Mouse (Mus musculus) forebrain, embryonic 10.5 days (tissue): ENCODE results near the gene Vps11. TPM values are rescaled to one million over a fixed set of nuclear protein-coding genes. Genes with fewer than 3 reads are reported as not detected.
"Not testable (repeated sequence)": the region's sequence is repeated elsewhere in the genome, so short reads cannot be mapped to it uniquely, and the experiment has no call there.

Source experiments
- DNase-seq: peaks from one replicate; pipeline ENCODE4 v3.0.0-alpha.2; 2017; ENCODE audit warnings: low spot score; ENCODE audit errors: extremely low spot score
- H3K27ac ChIP-seq: fragments of 300-500 bp; sonication (generic); 2 replicates; pipeline ENCODE4 v1.5.1; 2016; ENCODE audit warnings: mild to moderate bottlenecking
- H3K27me3 ChIP-seq: fragments of 300-500 bp; sonication (generic); 2 replicates; pipeline ENCODE4 v1.6.1; 2016; ENCODE audit warnings: mild to moderate bottlenecking; ENCODE audit not compliant: poor library complexity, severe bottlenecking
- H3K36me3 ChIP-seq: fragments of 300-500 bp; sonication (generic); replicated peaks from 2 replicates; pipeline ENCODE4 v1.6.1; 2016; ENCODE audit warnings: mild to moderate bottlenecking, moderate library complexity
- H3K4me1 ChIP-seq: fragments of 300-500 bp; sonication (generic); 2 replicates; pipeline ENCODE4 v1.6.1; 2016
- H3K4me3 ChIP-seq: fragments of 300-500 bp; sonication (generic); 2 replicates; pipeline ENCODE4 v1.5.1; 2016; ENCODE audit warnings: mild to moderate bottlenecking, moderate library complexity
- H3K9me3 ChIP-seq: fragments of 300-500 bp; sonication (generic); 2 replicates; pipeline ENCODE4 v1.6.1; 2016; ENCODE audit warnings: mild to moderate bottlenecking, moderate library complexity
- WGBS: fragments of 180-500 bp; shearing (Covaris S2); methylation state at CpG from one replicate; pipeline ENCODE4 v1.1.7; 2016; 5-methylcytosine and 5-hydroxymethylcytosine counted together
- polyA plus RNA-seq: library from polyadenylated mRNA; unstranded; fragments of >200 nt; fragmentation: Nextera tagmentation; extraction: Ambion mirVana; gene quantifications from 2 replicates; pipeline ENCODE4 v1.2.1, GENCODE M21; 2016

Gene Vps11
- polyA plus RNA-seq, 1 experiment from 2014 or later = 32.3 TPM

DNA sequence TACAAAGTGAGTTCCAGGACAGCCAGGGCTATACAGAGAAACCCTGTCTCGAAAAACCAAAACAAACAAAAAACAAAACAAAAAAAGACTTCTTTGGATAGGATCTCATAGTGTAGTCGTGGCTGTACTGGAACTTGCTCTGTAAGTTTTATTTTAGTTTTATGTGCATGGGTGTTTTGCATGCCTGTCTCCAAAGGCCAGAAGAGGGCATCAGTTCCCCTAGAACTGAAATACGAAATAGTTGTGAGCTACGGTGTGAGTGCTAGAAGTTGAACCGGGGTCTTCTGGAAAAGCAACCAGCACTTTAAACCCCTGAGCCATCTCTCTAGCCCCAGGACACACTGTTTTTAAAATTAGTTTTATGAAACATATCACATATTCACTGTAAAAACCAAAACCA lies 22.9 kb downstream of the Vps11 start:
- H3K9me3 ChIP-seq = peaks cover 4% of the 10 kb centered on the region
- H3K27ac ChIP-seq = no peak overlapping the region
- peaks cover 65% of the 10 kb centered on the region for H3K36me3 ChIP-seq
- no peak overlapping the region for H3K4me3 ChIP-seq
- DNase-seq = no peak
- peaks cover 36% of the 10 kb centered on the region for H3K4me1 ChIP-seq
- H3K27me3 ChIP-seq = no peaks in the 10 kb centered on the region
- 88% methylated on average over 5 of the region's 5 CpGs for WGBS

DNA sequence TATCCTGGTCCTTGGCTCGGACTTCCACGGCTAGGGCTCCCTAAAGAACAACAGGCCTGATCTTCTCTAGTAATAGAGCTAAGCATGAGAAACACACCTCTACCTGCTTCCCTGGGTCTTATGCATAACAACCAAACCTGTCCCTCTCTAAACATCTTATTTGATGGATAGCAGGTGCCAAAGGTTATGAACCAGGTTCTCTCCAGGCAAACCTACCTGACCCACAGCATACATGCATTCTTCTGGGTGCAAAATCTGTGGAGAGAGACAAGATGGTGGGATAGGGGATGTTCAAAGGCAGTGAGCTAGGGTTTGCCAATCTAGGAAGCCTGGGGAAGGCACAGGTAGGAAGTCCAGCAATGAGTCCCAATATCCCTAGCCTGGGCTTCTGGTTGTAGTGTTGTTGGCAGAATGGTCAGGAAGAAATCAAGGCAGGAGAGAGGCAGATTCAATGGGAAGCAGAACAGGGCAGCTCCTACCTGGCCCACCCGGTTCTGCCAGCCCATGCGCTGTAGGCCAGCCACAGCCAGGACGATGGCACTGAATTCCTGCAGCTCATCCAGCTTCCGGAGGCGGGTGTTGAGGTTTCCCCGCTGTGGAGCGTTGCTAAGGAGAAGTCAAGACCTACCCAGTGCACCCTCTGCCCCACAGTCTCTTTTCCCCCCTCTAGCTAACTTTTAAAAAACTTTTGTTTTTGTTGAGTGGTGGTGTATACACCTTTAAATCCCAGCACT lies 23.9 kb downstream of the Vps11 start:
- Histone ChIP-seq H3K36me3 (peaks cover 75% of the 10 kb centered on the region), H3K4me3 (peak overlapping the region; percentile 94), H3K27ac (peak overlapping the region; percentile 40; the same call in 1 of the 2 replicates), H3K4me1 (peaks cover 26% of the 10 kb centered on the region), H3K9me3 (peaks cover 14% of the 10 kb centered on the region), H3K27me3 (no peaks in the 10 kb centered on the region)
- peak; percentile 36 for DNase-seq
- WGBS = 71% methylated on average over 9 of the region's 9 CpGs

DNA sequence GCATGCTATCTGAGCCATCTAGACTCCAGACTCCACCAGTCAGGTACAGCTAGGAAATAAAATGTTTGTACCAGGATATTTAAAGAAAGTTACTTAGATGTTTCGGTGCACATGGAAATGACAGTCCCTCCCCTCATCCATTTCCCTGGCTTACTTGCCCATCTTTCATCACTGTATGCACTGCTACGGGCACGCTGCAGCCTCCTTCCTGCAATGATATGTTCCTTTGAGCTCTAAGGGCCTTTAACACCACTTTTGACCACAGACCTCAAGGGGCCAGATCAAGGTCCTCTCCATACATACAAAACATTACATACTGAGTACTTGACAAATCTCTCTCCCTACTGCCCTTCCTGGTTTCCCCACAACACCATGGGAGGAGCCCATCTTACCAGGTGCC lies 24.5 kb downstream of the Vps11 start:
- H3K4me1 ChIP-seq = peaks cover 20% of the 10 kb centered on the region
- H3K36me3 ChIP-seq = peaks cover 78% of the 10 kb centered on the region
- H3K27me3 ChIP-seq = no peaks in the 10 kb centered on the region
- WGBS = 84% methylated on average over 3 of the region's 3 CpGs
- DNase-seq = no peak
- H3K27ac ChIP-seq = peak overlapping the region; percentile 97
- H3K4me3 ChIP-seq = peak overlapping the region; percentile 94
- peaks cover 16% of the 10 kb centered on the region for H3K9me3 ChIP-seq

DNA sequence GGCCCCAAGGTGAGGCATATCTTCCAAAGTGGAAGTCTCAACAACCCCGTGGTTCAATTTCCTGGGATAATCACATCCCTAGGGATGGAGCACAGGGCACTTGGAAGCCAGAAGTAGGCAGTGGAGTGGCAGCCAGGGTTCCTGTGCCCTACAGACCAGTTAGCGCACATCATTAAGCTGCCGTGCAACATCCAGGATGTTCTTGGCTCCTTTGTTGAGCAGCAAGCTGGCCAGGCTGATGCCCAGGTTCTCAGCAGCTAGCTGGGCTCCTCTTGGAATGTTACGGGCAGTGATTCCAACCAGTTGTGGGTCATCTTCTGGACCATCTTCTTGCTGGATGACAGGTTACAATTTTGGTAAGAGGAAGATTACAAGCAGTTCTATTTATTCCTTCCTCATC lies 25.0 kb downstream of the Vps11 start:
- peaks cover 79% of the 10 kb centered on the region for H3K36me3 ChIP-seq
- not testable (repeated sequence) for DNase-seq

DNA sequence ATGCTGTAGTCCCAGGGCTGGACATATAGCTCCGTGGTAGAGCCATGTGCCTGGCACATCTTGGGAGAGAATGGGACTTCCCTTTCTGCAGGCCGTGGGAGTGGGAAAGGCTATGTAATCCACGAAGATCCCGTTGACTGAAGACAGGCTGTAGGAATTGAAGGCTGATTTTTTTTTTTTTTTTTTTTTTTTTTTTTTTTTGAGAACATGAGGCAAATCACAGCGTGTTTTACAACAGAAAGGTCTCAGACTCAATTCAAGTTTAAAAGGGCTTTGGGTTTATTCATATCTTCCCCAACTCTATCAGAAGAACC lies 25.4 kb downstream of the Vps11 start:
- WGBS = 4% methylated on average over 5 of the region's 5 CpGs
- no peaks in the 10 kb centered on the region for H3K27me3 ChIP-seq
- peak overlapping the region; percentile 94 for H3K4me3 ChIP-seq
- DNase-seq = no peak
- H3K27ac ChIP-seq = peak overlapping the region; percentile 97
- H3K4me1 ChIP-seq = peaks cover 15% of the 10 kb centered on the region
- peaks cover 16% of the 10 kb centered on the region for H3K9me3 ChIP-seq
- H3K36me3 ChIP-seq = peaks cover 79% of the 10 kb centered on the region

More for the DNA sequence above, 25.0 kb downstream of the Vps11 start:
- peaks cover 16% of the 10 kb centered on the region for H3K9me3 ChIP-seq
- H3K27ac ChIP-seq = peak overlapping the region; percentile 97
- peaks cover 16% of the 10 kb centered on the region for H3K4me1 ChIP-seq
- WGBS = 45% methylated on average over 4 of the region's 4 CpGs
- H3K4me3 ChIP-seq = peak overlapping the region; percentile 94
- H3K27me3 ChIP-seq = not testable (repeated sequence)

DNA sequence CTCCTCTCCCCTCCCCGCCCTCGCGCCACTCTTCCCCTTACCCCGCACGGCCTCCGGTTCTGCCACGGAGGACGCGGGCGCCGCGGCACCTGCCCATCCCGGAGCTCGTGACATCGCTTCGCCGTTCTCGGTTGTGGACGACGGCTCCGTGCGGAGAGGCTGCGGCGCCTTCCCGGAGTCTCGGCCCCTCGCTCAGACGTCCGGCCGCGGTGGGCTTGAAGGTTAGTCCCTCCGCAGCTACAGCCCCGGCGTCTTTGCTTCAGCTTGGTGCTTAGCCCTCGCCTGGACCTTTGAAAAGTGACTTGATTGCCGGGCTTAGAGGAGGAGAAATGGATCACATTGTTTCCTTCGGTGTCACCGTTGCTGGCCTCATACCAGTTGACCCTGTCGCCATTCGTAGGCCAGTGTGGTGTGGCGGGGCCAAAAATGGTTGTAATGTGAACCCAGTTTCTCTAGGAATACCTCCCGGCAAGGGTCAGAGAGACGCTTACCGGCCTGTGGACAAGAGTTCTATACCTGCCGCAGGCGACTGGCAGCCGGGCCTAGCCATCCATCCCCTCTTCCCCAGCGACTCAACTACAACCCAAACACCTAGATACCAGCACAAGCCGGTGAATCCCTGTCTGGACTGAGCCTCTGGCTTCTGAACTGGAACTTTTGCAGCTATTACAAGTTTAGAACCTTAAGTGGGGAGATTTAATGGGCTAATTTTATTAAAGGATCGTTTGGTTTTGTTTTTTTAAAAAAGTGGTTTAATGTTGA lies 26.0 kb downstream of the Vps11 start:
- Histone ChIP-seq H3K9me3 (peaks cover 16% of the 10 kb centered on the region), H3K4me1 (peaks cover 15% of the 10 kb centered on the region), H3K27ac (peak overlapping the region; percentile 97), H3K27me3 (no peaks in the 10 kb centered on the region), H3K36me3 (peaks cover 79% of the 10 kb centered on the region), H3K4me3 (peak overlapping the region; percentile 94)
- WGBS = under 1% methylated on average over 50 of the region's 50 CpGs
- DNase-seq = peak; percentile 52

DNA sequence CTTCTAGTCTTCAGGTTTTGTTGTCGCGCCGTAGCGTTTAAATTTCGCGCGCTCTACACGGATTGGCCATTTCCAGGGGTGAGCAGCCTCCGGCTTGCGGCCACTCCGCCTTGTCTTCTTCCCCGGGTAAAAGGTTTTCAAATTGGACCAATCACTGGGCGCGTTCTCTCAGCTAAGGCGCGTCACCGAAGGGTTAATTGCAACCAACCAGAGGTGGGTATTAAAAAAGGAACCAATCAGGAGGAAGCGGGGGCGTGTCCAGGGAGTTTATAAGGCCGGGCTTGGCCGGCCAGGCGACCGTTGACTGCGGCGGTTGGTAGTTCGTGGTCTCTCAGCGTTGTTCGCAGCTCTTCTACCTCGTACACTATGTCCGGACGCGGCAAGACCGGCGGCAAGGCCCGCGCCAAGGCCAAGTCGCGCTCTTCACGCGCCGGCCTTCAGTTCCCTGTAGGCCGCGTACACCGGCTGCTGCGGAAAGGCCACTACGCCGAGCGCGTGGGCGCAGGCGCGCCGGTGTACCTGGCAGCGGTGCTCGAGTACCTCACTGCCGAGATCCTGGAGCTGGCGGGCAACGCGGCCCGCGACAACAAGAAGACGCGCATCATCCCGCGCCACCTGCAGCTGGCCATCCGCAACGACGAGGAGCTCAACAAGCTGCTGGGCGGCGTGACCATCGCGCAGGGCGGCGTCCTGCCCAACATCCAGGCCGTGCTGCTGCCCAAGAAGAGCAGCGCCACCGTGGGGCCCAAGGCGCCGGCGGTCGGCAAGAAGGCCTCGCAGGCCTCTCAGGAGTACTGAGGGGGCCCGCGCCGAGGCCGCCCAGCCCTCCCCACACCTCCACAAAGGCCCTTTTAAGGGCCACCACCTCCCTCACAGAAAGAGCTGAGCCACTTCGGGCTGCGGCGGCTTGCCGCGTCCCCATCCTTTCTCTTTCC lies 26.8 kb downstream of the Vps11 start, which contains the start of gene H2afx:
TSS of gene H2afx (plus strand) at position 299 of the 935 bp plus-strand sequence.
- under 1% methylated on average over 91 of the region's 91 CpGs for WGBS
- Histone ChIP-seq H3K27ac (peak within 1 kb of the TSS; percentile 97), H3K36me3 (peaks cover 80% of the 10 kb centered on the region), H3K27me3 (no peaks in the 10 kb centered on the region), H3K9me3 (peaks cover 16% of the 10 kb centered on the region), H3K4me3 (peak within 1 kb of the TSS; percentile 94), H3K4me1 (peaks cover 15% of the 10 kb centered on the region)
- peak; percentile 99 for DNase-seq

DNA sequence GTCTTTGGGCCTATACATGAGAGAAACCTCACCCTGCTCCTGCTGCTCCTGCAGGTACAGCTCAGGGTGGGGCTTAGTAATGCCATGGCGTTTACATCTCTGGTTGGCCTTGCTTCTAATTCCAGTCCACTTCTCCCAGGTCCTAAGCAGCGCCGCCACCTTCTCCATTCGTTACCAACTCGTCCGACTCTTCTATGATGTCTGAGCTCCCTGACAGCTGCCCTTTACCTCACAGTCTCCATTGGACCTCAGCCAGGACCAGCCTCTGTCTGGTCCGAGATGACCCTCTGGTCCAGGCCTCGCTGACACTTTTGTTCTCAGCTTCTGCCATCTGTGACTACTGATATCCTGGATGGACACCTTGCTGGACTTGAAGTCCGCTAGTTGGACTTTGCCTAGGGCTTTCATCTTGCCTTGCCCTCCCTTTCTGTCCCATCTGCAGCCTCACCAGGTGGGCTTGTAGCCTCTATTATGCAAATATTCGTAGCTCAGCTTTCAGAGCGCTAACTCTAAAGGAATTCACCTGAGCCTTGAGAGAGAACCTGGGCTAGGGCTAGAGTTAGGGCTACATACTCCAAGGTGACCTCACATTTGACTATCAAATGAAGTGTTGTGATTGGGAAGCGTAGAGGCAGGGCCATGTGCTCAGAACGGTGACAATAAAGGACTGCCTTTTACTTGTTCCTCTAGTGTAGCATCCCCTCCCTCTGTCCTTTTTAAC lies 28.4 kb downstream of the Vps11 start:
- no peak for DNase-seq
- Histone ChIP-seq H3K4me3 (peak overlapping the region; percentile 94; the same call in 1 of the 2 replicates), H3K27me3 (no peaks in the 10 kb centered on the region), H3K27ac (peak overlapping the region; percentile 97; the same call in 1 of the 2 replicates), H3K9me3 (peaks cover 16% of the 10 kb centered on the region), H3K36me3 (peaks cover 81% of the 10 kb centered on the region), H3K4me1 (peaks cover 19% of the 10 kb centered on the region)
- WGBS = 95% methylated on average over 13 of the region's 13 CpGs

DNA sequence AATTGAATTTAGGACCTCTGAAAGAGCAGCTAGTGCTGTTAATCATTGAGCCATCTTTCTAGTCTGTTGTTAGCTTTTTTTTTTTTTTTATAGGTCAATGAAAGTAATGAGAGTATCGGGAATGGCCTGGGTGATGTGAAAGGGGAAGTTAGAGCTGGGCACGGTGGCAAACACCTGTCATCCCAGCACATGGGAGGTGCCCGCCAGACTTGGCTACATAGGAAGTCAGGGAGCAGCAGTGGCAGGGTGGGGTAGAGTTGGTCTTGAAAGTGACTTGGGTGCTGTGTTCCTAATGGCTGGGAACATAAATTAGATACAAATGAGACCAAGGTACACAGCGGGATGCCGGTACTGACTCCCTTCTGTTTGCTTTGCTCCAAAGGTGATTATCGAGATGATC lies 30.7 kb downstream of the Vps11 start:
- no peak for DNase-seq
- H3K36me3 ChIP-seq = peaks cover 65% of the 10 kb centered on the region
- no peak overlapping the region for H3K27ac ChIP-seq
- no peaks in the 10 kb centered on the region for H3K27me3 ChIP-seq
- no peak overlapping the region for H3K4me3 ChIP-seq
- peaks cover 16% of the 10 kb centered on the region for H3K9me3 ChIP-seq
- H3K4me1 ChIP-seq = peaks cover 19% of the 10 kb centered on the region
- 95% methylated on average over 6 of the region's 6 CpGs for WGBS

DNA sequence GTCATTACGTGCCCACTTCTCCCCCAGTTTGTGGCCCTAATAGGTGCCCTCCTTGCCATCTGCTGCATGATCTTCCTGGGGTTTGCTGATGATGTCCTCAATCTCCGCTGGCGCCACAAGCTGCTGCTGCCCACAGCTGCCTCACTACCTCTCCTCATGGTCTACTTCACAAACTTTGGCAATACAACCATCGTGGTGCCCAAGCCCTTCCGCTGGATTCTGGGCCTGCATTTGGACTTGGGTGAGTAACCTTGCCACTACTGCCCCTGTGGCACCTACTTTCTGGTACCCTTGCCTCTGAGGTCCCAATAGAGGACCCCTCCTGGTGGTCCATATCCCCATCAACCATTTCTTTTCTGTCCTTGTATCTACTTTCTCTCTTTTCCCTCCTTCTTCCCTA lies 33.5 kb downstream of the Vps11 start:
- H3K36me3 ChIP-seq = peaks cover 52% of the 10 kb centered on the region
- H3K9me3 ChIP-seq = peaks cover 5% of the 10 kb centered on the region; the same call in 1 of the 2 replicates
- H3K4me1 ChIP-seq = peaks cover 28% of the 10 kb centered on the region
- H3K4me3 ChIP-seq = peak overlapping the region; percentile 74
- no peaks in the 10 kb centered on the region for H3K27me3 ChIP-seq
- H3K27ac ChIP-seq = peak overlapping the region; percentile 96; the same call in 1 of the 2 replicates
- no peak for DNase-seq
- 88% methylated on average over 5 of the region's 5 CpGs for WGBS

DNA sequence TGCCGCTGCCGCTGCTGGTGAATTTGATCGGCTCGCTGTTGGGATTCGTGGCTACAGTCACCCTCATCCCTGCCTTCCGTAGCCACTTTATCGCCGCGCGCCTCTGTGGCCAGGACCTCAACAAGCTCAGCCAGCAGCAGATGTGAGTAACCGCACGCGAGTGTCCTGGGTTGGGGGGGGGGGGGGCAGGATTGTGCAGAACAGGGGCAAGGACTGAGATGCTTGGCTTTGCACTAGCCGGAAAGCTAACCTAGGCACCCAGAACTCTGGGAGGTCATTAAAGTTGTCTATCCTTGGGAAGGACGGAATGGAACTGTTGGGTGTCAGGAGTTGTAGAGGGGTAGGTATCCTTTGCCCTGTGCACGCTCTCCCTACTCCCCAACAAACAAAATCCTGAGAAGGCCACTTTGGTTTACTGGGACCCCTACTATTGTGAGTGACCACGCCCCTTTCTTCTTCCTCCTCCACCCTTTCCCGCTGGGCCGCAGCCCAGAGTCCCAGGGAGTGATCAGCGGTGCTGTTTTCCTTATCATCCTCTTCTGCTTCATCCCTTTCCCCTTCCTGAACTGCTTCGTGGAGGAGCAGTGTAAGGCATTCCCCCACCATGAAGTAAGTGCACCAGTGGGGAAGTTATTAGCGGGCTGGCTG lies 34.3 kb downstream of the Vps11 start:
- no peak for DNase-seq
- Histone ChIP-seq H3K27ac (peak overlapping the region; percentile 96), H3K9me3 (no peaks in the 10 kb centered on the region), H3K4me3 (peak overlapping the region; percentile 74), H3K27me3 (no peaks in the 10 kb centered on the region), H3K4me1 (peaks cover 28% of the 10 kb centered on the region), H3K36me3 (peaks cover 44% of the 10 kb centered on the region)
- under 1% methylated on average over 22 of the region's 22 CpGs for WGBS
